Mouse (Mus musculus) induced T-regulatory cell, adult 2 months (primary cell): ENCODE measurements around the gene Dock8.

Experiments used
- DNase-seq: peaks from one replicate; pipeline ENCODE4 v3.0.0-alpha.2; 2012; ENCODE audit warnings: low read depth

Dock8 gene

DNA sequence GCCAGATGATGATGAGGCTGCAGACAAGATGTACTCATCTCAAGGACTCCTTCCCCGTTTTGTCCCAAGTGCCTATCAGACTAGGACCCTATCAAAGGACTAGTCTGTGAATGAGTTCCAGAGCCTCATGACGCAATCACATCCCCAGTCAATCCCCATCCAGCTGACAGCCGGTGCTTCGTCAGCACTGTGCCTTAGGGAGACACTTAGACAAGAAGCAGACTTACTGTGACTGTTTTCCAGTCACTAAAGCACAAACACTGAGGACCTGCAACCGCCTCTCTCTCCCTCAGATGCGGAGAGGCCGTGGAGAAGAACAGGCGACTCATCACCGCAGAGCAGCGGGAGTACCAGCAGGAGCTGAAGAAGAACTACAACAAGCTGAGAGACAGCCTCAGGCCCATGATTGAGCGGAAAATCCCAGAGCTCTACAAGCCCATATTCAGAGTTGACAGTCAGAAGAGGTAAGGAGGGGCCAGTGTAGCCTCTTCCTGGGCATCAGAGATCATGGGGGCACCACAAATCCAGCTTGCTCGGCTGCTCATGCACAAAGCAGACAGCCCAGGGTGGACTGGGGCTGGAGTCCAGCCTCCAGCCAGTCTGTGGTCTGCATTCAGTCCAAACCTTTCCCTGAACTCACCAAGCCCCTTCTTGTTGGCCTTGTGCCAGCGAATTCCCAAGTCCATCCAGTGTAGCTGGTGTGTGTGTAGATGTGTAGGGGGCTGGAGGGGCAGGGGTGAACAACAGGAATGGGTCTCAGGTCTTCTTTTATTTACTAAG, 200.9 kb downstream of the Dock8 start:
- no peak for DNase-seq

GRCm38 (mm10) chr19:25203077-25203476, 203.7 kb downstream of the Dock8 start:
- no peak for DNase-seq

DNA sequence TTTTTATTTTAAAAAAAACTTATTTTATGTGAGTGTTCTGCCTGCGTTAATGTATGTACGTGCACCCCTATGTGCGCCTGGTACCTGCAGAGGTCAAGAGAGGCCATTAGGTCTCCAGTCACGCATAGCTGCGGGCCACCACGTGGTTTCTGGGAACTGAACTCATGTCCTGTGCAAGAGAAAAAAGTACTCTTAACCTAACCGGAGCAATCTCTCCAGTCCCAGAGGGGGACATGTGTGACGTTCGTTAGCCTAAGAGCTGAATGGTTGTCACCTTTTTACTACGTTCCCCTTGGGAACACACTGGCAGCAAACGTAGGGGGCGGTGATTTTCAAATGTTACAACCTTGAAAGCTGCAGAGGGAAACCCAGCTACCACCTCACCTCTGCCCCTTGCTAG, 207.6 kb downstream of the Dock8 start:
- DNase-seq = peak; percentile 5

- peak; percentile 14 for DNase-seq
These were observed 208.5 kb downstream of the Dock8 start for GRCm38 (mm10) chr19:25207731-25208361.

GRCm38 (mm10) chr19:25208596-25209110, 209.3 kb downstream of the Dock8 start:
- DNase-seq = no peak

DNA sequence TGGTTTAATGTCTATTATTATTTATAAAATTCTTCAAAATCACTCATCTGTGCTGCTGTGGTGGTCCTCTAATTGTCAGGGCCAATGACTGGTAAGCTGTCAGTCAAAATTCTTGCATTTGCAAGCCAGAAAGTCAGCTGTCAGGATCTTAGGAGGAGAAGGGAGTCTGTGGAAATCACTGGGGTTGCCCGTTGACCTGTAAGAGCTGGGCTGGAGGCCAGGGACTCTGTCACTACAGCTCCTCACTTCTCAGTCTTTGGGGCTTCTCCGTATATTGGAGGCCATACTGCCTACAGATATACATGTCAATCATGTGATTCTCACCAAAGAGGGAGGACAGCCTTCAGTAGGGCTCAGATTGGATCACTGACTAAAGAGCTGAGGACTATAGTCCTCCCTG, 221.3 kb downstream of the Dock8 start:
- no peak for DNase-seq

DNA sequence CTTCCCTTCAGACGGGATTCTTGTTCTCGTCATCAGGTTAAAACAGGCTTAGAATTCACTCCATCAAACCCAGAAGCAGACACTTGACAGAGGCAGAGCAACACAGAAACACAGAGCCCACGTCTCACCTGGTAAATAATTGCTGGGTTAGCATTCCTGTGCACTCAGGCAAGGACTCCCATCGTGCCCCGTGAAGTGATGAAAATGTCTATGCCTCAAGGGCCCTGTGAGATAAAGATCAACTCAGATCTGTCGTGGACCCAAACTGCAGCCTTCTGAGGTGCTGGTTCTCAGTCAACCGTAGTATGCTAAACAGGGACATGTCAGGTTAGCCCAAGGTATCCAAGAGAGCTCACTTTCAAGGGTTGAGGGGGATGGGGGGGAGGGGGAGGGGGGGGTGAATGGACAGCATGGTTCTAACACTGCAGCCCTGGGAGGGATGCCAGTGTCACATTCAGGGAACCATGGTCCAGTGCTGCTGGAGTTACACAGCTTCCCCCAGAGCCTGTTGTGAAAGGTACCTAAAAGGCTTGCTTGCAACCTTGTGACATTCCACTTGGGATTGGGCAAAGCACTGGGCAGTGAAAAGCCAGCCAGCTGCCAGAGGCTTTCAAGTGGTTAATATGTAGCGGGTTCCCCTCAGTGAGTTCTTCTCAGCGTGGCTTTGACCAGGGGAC, 222.8 kb downstream of the Dock8 start:
- DNase-seq = no peak

DNA sequence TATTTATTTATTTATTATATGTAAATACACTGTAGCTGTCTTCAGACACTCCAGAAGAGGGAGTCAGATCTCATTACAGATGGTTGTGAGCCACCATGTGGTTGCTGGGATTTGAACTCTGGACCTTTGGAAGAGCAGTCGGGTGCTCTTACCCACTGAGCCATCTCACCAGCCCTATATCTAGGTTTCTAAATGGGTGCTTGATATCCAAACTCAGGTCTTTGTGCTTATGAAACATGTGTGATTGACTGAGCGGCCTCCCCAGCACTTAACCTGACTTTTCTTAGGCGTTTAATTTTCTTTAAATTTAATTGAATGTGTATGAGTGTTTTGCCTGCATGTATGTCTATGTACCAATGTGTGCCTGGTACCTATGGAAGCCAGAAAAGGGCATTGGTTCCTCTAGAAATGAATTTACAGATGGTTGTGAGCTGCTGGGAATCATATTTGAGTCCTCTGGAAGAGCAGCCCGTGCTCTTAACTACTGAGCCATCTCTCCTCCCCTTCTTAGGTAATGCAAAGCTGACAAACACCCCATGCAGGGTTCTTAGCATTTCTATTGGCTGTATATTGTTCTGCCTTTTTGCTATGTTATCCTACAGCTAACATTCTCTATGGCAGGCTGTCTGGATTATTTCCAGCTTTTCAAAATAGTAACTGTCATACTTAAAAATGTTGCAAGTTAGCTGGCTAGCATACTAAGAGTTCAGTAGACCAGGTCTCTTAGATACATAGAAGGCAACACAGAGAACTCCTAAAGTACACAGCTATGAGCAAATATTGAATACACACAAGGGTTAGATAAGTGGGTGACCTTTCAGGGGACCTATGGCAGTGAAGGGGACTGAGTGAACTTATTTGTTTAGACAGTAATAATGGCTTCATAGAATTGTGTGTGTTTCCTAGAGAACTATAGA, 231.0 kb downstream of the Dock8 start:
- DNase-seq = no peak

DNA sequence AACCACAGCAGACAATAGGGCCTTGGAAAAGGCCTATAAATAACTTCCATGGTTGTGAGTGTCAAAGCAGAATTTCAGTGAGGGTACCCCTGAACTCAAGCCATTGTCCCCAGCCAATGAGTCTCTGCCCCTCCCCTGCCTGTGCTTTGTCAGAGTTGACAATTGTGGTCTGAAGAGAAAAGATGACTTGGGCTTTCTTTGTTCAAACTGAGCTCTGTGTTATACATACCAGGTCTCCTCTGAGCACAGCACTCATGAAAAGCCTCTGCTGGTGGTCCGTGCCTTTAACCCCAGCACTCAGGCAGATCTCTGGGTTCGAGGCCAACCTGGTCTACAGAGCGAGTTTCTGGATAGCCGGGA, 231.6 kb downstream of the Dock8 start:
- DNase-seq = no peak

GRCm38 (mm10) chr19:25232032-25232431, 232.7 kb downstream of the Dock8 start:
- no peak for DNase-seq

- peak; percentile 27 for DNase-seq
These were observed 237.5 kb downstream of the Dock8 start, which contains the start of gene Kank1 for GRCm38 (mm10) chr19:25236596-25237491. TSS of gene Kank1 (plus strand) at chr19:25236975.

DNA sequence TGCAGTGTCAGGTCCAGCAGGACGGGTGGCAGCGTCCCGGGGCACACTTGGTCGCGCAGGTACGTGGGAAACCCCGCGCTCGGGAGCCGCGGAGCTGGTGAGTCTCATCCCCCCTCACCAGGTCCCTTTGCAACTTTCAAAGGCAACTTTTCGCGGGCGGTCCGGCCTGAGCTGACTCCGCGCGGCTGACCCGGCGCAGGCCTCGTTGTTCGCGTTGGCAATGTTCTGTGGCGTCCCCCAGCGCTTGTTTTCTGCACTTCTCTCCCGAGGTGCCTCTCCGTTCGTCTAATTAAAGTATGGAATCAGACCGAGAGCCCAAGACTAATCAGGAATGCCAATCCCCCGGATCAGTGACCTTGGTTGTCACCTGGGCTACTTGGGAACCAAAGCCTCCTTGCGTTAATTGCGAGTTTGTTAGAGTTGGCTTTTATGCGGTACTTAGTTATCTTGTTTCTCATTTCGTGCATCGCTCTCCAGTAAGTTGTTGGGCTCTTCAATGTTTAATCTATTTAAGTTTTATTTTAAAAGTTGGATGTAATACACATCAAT, 238.2 kb downstream of the Dock8 start:
- DNase-seq = no peak

- no peak for DNase-seq
These were observed 238.8 kb downstream of the Dock8 start for GRCm38 (mm10) chr19:25238121-25238520.

GRCm38 (mm10) chr19:25243566-25243965, 244.2 kb downstream of the Dock8 start:
- DNase-seq = no peak

GRCm38 (mm10) chr19:25246062-25246461, 246.7 kb downstream of the Dock8 start:
- DNase-seq = no peak

DNA sequence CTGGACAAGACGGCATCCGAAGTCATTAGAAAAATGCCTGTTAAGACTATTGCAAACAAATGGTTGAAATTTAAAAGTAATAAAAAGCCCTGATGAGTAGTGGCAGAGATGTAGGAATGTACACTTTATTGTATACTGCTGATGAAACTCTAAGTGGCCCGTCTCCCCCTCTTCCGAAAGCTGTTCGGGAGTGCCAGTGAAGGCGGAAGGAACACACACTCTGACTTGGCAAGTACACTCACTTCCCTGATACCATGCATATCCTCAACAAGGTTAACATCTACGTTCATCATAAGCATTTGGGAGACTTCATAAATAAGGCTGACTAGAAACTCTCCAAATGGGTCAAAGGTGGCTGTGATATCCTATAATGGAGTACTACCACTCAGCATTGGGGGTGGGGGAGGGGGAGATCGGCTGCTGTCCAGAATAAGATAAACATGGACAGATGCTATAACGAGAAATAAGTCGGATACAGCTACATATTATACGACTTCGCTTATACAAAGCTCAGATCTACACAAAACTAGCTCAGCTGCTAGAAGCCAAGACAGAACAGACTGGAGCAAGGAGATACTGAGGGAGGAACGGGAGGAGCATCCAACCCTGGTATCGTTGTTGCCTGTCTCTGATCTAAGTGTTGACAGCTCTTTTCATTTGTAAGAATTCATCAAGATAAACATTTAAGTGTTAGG, 248.7 kb downstream of the Dock8 start:
- no peak for DNase-seq

DNA sequence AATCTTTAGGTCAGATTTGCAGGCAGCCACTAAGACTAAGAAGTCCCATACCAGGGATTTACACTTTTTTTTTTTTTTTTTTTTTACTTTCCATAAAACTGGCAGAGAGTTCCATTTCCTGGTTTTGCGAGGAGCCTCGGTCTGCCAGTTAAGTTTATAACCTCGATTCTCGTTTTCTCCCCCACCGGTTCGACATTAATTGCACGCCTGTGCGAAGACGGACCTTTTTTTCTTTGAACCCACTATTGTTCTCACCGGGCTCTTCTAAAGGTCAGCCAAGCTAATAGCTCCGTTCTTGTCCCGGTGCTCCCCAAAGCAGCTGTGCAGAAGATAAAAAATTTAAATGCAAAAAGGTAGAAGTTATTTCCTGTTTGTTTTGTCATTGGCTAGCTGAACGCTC, 249.9 kb downstream of the Dock8 start:
- no peak for DNase-seq

- DNase-seq = no peak
These were observed 252.3 kb downstream of the Dock8 start for GRCm38 (mm10) chr19:25251610-25252140.
